Mouse (Mus musculus): ENCODE measurements around the gene Ttf1. TPM values are rescaled to one million over a fixed set of nuclear protein-coding genes. Genes with fewer than 3 reads are reported as not detected.

Gene Ttf1
- polyA plus RNA-seq (2015; fragmentation: Nextera tagmentation; extraction: Ambion mirVana), result 9.0 and 10.5 TPM in 2 replicates

DNA sequence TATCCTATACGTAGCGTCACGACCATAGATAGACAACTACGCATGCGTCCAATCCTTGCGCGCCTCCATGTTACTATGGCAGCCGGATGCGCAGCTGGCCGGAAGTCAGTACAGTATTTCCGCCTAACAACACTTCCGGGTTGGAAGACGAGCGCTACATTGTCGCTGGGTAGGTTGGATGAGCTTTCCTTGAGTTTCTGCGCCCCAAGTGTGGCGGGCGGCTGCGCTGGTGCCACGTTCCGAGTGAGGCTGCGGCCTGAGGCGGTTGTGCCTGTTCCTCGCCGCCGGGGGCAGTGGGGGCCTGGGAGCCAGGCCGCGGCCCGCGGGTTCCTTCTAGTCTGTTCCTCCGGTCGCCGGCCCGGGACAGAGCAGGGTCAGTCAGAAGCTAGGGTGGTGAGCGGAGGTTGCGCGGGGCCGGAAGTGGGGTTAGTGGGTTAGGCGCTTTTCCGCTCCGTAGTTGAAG lies at the start of gene Ttf1:
Gene Ttf1 (plus strand): TSS at position 128 of the 463 bp plus-strand sequence.
- H3K4me1 ChIP-seq, result peaks cover 14% of the 10 kb centered on the region
- WGBS, result under 1% methylated on average over 41 of the region's 41 CpGs

DNA sequence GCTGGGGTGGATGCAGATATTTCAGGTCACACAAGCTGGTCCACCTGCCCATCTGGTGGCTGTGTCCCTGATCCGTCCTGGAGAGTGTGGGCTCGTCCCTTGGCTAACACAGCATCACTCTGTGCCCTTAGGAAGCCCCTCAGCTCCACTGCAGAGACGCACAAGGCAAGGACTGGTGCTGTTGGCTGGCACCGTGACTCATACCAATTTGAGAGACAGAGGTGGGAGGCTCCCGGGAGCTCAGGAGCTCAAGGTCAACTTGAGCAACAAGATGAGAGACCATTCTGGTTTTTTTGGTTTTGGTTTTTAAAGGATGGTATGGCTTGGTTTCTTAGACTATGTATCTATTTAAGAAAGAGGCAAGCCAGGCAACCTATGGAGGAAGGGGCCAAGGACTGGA lies 47.5 kb upstream of the Ttf1 start:
- Histone ChIP-seq H3K9ac (replicated peaks) (no peak overlapping the region), H3K9me3 (no peaks in the 10 kb centered on the region), H3K36me3 (no peaks in the 10 kb centered on the region), H3K4me3 (no peak overlapping the region), H3K27me3 (peaks cover 65% of the 10 kb centered on the region), H3K4me2 (replicated peaks) (no peak overlapping the region), H3K4me1 (peaks cover 9% of the 10 kb centered on the region), H3K27ac (replicated peaks) (no peak overlapping the region)
- no peak for ATAC-seq (replicated peaks)
- WGBS, result 64% methylated on average over 5 of the region's 5 CpGs

More for the DNA sequence above, at the start of gene Ttf1:
- peak within 1 kb of the TSS; percentile 83 for H3K4me2 ChIP-seq (replicated peaks)
- peak; percentile 98 for ATAC-seq (replicated peaks)
- no peaks in the 10 kb centered on the region for H3K9me3 ChIP-seq
- H3K9ac ChIP-seq (replicated peaks), result peak within 1 kb of the TSS; percentile 76
- peak within 1 kb of the TSS; percentile 96 for H3K4me3 ChIP-seq
- H3K27ac ChIP-seq (replicated peaks), result peak within 1 kb of the TSS; percentile 94
- no peaks in the 10 kb centered on the region for H3K36me3 ChIP-seq
- peaks cover 31% of the 10 kb centered on the region for H3K27me3 ChIP-seq

DNA sequence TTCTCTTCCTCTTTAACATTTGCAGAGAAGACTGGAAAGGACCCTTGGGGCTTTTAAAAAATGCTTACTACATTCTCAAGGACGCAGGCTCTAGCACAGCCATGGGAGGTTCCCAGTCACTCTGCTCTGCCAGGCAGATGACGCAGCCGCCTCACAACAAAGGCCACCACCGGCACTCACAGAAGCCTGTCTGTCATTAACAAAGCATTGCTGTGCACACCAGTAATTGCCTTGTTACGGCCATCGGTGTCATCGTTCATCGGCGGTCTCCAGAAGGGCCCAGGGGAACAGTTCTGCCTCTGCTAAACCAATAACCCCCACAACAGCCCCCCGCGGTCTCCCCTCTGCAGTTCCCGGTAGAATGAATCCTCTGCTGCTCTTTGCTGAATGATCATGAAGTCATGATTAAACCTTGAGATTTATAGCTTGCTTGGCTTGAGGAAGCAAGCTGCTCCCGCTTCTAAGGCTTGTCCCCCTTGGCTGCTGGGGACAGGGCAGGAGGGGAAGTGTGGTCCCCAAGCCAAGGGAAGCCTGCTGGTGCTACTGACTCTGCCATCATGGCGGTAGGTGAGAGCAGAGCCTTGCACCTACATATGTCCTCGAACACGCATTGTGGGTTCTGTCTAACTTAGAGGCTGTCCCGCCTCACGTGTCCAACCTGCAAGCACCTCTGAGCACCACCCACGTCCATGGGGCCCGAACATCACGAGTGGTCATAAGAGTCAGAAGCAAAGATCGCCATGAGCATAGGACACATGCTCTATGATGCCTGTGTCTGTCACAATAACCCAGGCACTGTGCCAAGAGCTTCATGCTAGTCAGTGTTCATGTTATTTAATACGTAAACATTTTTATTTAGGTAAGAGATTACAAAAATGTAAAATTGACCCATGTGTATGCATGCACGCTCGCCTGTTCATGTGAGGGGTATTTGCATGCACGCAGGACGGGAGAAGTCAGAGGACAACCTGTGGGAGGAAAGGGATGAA lies 43.2 kb upstream of the Ttf1 start:
- Histone ChIP-seq H3K4me2 (replicated peaks) (no peak overlapping the region; the same call in 1 of the 2 replicates), H3K36me3 (no peaks in the 10 kb centered on the region), H3K9ac (replicated peaks) (no peak overlapping the region; the same call in 1 of the 2 replicates), H3K4me1 (peaks cover 9% of the 10 kb centered on the region), H3K9me3 (no peaks in the 10 kb centered on the region), H3K27ac (replicated peaks) (0 out of 2 replicates have a peak overlapping the region, but pooled peaks have one; percentile 4), H3K27me3 (peaks cover 42% of the 10 kb centered on the region), H3K4me3 (no peak overlapping the region)
- 48% methylated on average over 27 of the region's 27 CpGs for WGBS
- peak; percentile 55 for ATAC-seq (replicated peaks)

DNA sequence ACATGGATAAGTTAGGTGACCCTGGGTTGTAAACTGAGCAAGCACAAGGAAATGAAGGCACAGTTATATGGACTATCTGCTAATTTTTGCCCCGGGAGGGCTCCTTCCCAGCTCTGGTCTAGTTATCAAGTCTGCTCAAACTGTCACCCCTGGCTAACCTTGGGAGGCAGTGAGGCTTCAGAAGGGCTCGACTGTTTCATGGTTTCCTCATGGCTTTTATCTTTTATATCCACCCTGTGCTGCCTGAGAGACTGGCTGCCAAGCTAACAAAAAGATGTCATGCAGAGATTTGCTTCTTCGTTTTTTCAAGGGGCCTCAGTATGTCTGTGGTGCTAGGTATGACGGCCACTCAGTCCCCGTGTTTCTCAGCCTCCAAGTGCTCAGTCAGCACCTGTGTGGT lies 41.4 kb upstream of the Ttf1 start:
- Histone ChIP-seq H3K9ac (replicated peaks) (no peak overlapping the region), H3K4me3 (no peak overlapping the region), H3K36me3 (no peaks in the 10 kb centered on the region), H3K27me3 (peaks cover 35% of the 10 kb centered on the region), H3K4me1 (peaks cover 9% of the 10 kb centered on the region), H3K4me2 (replicated peaks) (no peak overlapping the region), H3K9me3 (no peaks in the 10 kb centered on the region), H3K27ac (replicated peaks) (no peak overlapping the region)
- WGBS, result 59% methylated on average over 5 of the region's 5 CpGs
- ATAC-seq (replicated peaks), result no peak

DNA sequence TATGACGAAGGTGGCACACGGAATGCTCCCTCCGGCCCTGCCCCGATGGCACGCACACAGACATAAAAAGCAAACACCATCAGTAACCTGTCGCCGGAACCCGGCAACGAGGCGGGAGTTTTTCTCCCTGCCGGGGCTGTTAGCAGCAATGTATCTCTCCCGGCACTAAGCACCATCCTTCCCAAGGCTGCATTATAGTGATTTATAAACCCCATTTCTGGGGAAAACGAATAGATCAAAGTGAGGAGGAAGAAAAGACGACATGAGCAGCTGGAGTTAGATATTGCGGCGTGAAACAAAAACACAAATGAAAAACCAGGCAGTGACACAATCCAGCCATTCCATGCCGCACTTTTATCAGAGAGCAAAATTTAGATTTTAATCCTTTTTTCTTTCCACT lies 39.0 kb upstream of the Ttf1 start:
- Histone ChIP-seq H3K9ac (replicated peaks) (no peak overlapping the region), H3K4me3 (no peak overlapping the region), H3K9me3 (no peaks in the 10 kb centered on the region), H3K27ac (replicated peaks) (no peak overlapping the region), H3K27me3 (peaks cover 22% of the 10 kb centered on the region), H3K4me2 (replicated peaks) (no peak overlapping the region), H3K36me3 (no peaks in the 10 kb centered on the region), H3K4me1 (peaks cover 9% of the 10 kb centered on the region)
- no peak for ATAC-seq (replicated peaks)
- 67% methylated on average over 17 of the region's 17 CpGs for WGBS

DNA sequence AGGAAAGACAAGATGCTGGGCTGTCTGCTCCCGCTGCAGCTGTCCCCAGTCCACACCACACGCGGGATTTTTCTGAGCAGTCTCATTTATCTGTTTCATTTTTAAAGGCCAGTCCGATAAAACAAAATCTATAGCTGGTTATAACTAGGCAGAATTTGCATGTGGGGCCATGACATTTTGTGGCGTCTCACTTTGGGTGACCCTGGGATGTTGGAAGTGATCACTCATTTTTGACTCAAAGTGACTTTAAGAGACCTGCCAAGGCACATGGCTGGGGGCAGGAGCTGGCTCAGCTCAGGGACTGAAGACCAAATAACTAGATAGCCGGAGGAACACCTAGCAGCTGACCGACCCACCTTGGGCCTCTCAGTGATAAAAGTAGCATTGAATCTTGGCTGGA lies 37.1 kb upstream of the Ttf1 start:
- Histone ChIP-seq H3K36me3 (no peaks in the 10 kb centered on the region), H3K4me1 (no peaks in the 10 kb centered on the region), H3K9me3 (no peaks in the 10 kb centered on the region), H3K27ac (replicated peaks) (no peak overlapping the region), H3K27me3 (peaks cover 26% of the 10 kb centered on the region), H3K4me2 (replicated peaks) (no peak overlapping the region), H3K9ac (replicated peaks) (no peak overlapping the region), H3K4me3 (no peak overlapping the region)
- WGBS, result 87% methylated on average over 7 of the region's 7 CpGs
- no peak for ATAC-seq (replicated peaks)

DNA sequence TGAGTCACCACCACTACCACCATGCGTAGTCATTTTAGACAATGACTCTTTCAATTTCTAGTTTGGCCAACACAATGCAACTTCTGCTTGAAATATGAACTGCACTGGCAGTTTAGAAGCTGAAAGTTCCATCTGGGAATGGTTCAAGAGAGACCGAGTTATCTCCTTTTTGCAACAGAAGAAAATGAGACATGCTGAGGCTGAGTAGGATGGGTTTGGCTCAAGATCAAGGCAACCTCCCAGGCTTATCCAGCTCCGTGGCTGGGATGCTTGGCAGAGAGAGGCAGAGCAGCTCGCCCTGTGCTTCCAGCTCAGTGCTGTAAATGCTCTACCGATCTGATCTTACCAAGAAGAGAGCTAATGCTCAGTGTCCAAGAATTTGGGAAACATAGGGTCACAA lies 34.8 kb upstream of the Ttf1 start:
- no peak for ATAC-seq (replicated peaks)
- Histone ChIP-seq H3K4me2 (replicated peaks) (no peak overlapping the region), H3K4me3 (no peak overlapping the region), H3K9me3 (no peaks in the 10 kb centered on the region), H3K36me3 (no peaks in the 10 kb centered on the region), H3K4me1 (peaks cover 6% of the 10 kb centered on the region), H3K27ac (replicated peaks) (no peak overlapping the region), H3K27me3 (peaks cover 37% of the 10 kb centered on the region), H3K9ac (replicated peaks) (no peak overlapping the region)
- 64% methylated on average over 5 of the region's 5 CpGs for WGBS

DNA sequence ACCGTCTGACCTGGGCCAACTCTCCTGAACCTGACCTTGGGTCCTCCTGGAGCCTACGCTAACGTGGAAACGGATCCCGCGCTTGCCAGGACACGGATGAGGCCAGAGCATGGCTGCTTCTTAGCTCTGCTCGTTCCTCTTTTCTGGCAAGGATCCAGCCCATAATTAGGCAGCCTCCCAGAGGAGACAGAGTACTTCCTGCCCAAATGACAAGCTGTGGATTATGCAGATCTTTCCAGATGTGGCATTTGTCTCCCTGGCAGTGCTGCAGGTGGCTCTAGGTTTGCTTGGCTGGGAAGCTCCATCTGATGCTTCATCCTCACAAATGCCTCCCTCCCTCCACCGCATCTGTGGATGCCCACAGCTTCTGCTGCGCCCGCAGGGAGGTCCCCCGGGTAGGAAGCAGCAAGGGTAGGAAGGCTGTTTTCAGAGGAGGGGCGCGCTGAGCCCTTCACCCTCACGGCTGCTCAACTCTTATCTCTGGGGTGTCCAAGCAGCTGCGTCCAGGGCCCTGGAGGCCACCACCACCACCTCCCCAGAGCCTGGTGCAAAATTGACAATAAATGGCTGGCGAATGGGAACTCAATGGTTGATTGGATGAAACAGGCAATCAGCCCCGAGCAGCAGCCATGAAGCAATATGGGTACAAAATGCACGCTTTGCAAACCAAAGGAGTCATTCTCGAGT lies 29.9 kb upstream of the Ttf1 start:
- Histone ChIP-seq H3K9me3 (no peaks in the 10 kb centered on the region), H3K27ac (replicated peaks) (no peak overlapping the region), H3K36me3 (no peaks in the 10 kb centered on the region), H3K4me2 (replicated peaks) (0 out of 2 replicates have a peak overlapping the region, but pooled peaks have one; percentile 14), H3K27me3 (peaks cover 64% of the 10 kb centered on the region), H3K9ac (replicated peaks) (no peak overlapping the region), H3K4me3 (no peak overlapping the region), H3K4me1 (peaks cover 13% of the 10 kb centered on the region)
- ATAC-seq (replicated peaks), result 0 out of 2 replicates have a peak, but pooled peaks have one; percentile 38
- WGBS, result 32% methylated on average over 20 of the region's 20 CpGs

DNA sequence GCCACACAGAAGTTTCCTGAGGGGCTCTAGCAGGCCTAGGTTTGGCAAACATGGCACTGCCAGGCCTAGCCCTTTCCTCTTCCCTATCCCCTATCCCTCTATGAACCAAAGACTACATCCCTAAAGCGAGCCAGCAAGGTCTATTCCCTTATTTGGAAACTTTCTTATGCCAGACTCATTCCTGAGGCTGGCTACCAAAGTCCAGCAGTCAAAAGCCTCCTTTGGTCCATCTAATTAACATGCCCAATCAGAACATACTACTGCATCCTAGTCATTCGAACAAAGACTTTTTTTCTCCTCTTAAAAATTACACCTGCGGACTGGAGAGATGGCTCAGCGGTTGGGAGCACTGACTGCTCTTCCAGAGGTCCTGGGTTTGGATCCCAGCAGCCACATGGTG lies 28.1 kb upstream of the Ttf1 start:
- H3K9ac ChIP-seq (replicated peaks), result no peak overlapping the region
- no peak overlapping the region for H3K27ac ChIP-seq (replicated peaks)
- no peaks in the 10 kb centered on the region for H3K36me3 ChIP-seq
- H3K27me3 ChIP-seq, result peaks cover 78% of the 10 kb centered on the region
- H3K4me3 ChIP-seq, result no peak overlapping the region
- 86% methylated on average over 4 of the region's 4 CpGs for WGBS
- no peaks in the 10 kb centered on the region for H3K9me3 ChIP-seq
- H3K4me1 ChIP-seq, result peaks cover 13% of the 10 kb centered on the region
- no peak overlapping the region for H3K4me2 ChIP-seq (replicated peaks)
- no peak for ATAC-seq (replicated peaks)

DNA sequence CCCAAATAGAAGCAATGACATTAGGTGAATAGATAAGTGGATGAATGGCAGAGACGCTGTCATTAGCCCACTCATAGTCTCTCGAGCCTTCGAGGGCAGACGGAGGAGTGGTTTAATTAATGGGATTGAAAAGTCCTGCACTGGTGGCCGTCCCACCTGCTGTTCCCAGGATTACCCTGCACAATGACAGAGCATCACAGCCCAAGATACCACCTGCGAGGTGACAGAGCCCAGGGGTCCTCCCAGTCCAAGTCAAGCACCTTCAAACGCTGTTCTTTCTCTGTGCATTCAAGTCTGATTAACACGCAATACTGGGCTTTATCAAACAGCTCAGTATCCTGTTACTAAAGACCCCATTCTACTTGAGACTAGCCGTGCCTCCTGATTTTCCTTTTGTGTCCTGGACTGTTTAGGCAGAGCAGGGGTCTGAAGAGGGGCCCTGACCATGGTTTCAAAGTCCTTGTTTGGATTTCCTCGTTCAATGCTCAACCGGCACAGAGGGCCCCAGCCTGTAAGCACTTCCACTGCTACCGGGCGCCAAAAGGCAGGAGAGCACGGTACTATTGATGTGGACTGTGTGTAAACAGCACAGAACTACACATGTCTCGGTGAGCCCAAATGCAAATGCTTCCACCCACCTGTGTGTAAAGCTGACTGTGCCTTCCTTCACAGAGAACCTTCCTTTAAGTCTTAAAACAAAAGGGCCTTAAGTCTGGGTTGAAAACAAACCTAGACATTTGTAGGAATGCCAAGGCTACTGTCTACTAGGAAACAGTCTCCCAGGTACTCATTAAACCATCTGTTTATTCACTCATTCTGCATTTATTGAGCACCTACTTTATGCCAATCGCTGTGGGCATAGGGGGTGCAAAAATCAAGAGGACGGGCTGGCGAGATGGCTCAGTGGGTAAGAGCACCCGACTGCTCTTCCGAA lies 25.3 kb upstream of the Ttf1 start:
- ATAC-seq (replicated peaks), result no peak
- Histone ChIP-seq H3K27ac (replicated peaks) (no peak overlapping the region), H3K9ac (replicated peaks) (no peak overlapping the region), H3K27me3 (peaks cover 86% of the 10 kb centered on the region), H3K4me2 (replicated peaks) (no peak overlapping the region), H3K9me3 (no peaks in the 10 kb centered on the region), H3K4me3 (no peak overlapping the region), H3K4me1 (peaks cover 12% of the 10 kb centered on the region), H3K36me3 (no peaks in the 10 kb centered on the region)
- WGBS, result 26% methylated on average over 20 of the region's 20 CpGs

DNA sequence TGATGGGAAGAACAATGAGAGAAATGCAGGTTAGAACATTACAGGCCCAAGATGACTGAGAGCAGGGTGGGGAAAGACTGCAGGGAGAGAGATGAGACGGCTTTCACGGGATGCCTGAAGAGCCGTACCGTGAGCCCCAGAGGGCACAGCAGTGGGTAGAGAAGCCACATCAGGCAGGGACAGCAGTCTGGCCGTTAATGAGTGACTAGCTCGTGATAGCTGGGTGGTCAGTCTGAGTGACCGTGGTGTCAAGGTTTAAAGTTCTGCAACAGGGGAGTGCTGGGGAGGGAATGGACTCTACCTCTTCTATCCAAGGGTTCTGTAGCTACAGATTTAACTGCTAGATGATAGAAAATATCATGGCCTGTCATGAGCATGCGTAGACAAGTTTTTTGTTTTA lies 24.4 kb upstream of the Ttf1 start:
- Histone ChIP-seq H3K4me1 (peaks cover 3% of the 10 kb centered on the region; the same call in 1 of the 2 replicates), H3K9ac (replicated peaks) (no peak overlapping the region), H3K27me3 (peaks cover 86% of the 10 kb centered on the region), H3K4me2 (replicated peaks) (no peak overlapping the region), H3K4me3 (no peak overlapping the region), H3K36me3 (no peaks in the 10 kb centered on the region), H3K27ac (replicated peaks) (no peak overlapping the region), H3K9me3 (no peaks in the 10 kb centered on the region)
- 47% methylated on average over 8 of the region's 8 CpGs for whole genome bisulfite sequencing
- ATAC-seq (replicated peaks), result no peak
